Mouse (Mus musculus) heart, adult 18-20 months (tissue): ENCODE results near the gene Slc25a4. TPM values are rescaled to one million over a fixed set of nuclear protein-coding genes. Genes with fewer than 3 reads are reported as not detected.

Source experiments
- DNase-seq, 2 experiments: peaks; one replicate each; pipeline ENCODE4 v3.0.0; 2021 to 2022; ENCODE audit warnings: mixed read lengths in 1 of 2
- microRNA-seq, 2 experiments: library from miRNA; unstranded; fragments of <30 nt; microRNA quantifications; one replicate each; pipeline ENCODE4 v1.2.0; 2022
- total RNA-seq, 2 experiments: library from RNA; stranded (reverse); gene quantifications; 2 replicates each; pipeline ENCODE4 v1.2.3; 2021

The Slc25a4 gene
- total RNA-seq, 2 experiments from 2014 or later: 4,817 to 5,383 TPM

DNA sequence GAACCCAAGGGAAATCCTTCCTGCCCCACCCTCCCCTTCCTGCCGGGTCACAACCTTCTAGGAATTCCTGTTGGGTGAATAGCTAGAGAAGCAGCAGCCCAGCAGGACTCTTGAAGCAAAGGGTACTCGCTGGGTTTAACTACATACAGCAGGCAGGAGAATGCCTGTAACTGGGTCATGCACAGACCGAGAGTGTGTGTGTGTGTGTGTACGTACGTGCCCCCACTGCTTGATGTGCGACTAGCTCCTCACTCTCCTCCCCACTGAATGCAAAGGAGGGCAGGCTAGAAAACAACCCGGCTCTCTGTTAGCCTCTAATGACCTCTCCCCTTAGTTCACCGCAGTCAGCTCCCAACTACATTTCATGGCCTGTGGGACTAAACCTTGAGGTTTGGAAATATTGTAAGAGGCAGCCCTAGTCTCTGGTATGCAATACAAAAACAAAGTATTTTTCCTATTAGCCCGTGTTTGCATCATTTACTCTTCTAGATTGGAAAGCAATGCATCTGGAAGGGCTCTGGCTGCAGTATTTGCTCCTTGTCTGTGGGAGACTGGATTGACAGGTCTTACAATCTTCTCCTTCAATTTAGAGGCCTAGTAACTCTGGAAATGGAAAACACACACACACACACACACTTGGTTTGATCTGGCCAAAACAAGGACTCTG lies 6.0 kb downstream of the Slc25a4 start:
- no peak for DNase-seq

DNA sequence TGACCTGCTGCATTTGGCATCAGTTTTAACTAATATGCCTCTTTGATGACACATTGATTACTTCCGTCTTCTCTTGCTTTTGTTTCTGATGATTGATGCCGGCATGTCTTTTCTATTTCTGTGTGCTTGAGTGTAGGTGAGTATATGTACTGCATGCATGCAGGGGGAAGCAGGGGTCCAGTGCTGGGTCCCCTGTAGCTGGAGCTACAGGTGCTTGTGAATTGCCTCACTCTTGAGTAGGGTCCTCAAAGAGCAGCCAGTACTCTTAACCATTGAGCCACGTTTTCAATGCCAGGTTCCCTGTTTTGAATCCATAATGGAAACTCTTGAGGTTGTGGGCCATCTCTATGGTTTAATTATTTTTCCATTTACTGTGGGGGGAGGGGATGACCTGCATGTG lies 6.8 kb downstream of the Slc25a4 start:
- DNase-seq: no peak

DNA sequence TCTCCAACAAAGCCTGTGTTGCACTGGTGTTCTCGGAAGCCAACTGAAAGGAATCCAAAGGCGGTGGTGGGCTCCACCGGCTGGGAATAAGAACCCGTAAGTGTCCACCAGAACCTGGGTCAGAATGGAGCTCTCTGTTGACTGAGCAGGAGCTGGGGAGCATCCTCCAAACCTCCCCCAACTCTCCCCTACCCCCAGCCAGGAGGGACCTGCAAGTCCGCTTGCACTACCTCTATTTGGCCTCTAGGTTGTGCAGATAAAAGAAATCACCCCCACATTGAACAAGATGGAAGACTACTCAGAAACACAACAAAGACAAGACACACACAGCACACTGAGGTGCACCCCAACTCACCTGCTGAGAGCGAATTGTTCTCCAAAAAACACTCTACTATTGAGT lies 8.7 kb downstream of the Slc25a4 start:
- peak in 1 of 2 experiments; percentile 11 for DNase-seq

DNA sequence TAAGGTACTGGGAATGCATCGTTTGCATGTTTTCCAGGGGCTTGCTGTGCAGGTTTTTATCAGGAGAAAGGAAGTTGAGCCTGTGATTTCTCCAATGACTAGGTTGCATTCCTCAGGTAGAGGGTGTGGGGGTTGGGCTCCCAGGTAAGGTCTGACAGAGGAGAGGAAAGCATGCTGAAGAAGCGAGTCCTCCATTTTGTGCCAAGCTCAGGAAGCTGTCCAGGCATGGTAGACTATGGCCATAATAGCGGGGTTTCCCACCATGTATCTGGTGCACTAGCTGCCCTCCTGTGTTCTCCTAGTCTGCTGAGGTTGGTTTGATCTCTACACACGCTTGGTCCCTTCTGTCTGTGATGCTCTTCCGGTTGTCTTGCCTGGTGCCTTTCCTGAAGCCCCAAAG lies 13.4 kb downstream of the Slc25a4 start:
- DNase-seq: no peak

DNA sequence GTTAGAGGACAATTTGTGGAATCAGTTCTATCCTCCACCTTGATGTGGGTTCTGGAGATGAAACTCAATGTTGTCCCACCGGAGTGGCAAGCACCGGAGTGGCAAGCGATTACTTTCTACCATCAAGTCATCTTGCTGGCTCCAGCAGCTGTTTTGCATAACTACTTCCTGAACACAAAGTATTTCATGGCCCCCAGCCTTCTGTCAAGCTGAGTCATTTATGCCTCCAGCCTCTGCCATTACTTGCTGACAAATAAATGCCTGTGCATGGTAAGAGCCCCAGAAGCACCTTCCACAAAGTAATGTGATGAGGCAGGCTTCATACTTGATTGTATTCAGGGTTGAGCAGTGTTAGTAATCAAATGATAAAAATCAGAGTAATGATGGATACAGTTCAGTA lies 14.2 kb downstream of the Slc25a4 start:
- no peak for DNase-seq

DNA sequence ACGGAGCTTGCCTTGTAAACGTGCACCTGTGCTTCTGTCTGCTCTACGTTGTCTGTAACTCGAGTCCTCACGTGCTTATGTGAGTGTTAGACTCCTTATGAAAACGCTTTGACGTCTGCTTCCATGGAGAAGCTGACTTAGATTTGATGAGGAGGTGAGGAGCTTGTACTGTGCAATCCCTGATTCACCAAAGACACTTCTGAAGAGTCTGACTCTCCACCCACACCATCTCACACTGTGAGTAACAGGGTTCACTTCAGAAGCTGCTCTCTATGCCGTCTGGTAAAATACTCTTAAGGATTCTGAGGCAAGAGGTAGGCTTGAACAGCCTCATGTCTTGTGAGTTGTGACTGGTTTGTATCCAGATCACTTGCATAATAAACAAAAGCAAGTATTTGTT lies 18.0 kb downstream of the Slc25a4 start:
- DNase-seq: no peak

DNA sequence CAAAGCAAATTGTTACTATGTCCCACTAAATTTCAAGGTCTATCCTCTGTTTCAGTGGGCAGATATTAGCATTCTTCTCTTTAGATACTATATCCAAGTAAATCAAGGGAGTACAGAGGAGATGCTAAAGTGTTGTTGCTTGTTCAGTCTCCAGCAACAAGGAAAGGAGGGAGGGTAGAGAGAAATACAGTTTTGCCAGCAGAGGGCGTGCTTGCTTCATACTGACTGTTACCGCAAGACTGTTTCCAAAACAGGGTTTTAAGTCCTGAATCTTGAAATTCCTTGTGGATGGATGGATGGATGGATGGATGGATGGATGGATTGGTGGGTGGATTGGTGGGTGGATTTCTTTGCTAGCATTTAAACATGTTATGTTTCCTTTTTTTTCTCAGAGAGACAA lies 25.7 kb downstream of the Slc25a4 start:
- DNase-seq: peak; percentile 31 to 79

DNA sequence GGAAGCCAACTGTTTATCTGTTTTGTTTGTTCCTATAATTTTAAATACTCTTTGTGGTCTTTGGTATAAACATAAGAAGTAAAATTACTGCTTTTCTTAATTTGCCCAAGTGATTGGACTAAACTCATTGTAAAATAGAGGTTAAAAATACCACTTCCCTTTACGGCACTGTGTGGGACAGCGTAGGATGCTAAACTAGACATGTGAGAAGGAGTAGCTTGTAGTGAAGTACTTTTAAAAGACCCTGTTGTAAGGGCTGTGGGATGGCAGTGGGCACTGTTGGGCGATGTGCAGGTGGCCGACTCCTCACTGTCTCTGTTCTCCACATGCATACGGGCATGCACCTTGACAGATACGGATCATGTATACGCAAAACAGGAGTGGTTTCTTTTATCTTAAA lies 30.9 kb downstream of the Slc25a4 start:
- no peak for DNase-seq

DNA sequence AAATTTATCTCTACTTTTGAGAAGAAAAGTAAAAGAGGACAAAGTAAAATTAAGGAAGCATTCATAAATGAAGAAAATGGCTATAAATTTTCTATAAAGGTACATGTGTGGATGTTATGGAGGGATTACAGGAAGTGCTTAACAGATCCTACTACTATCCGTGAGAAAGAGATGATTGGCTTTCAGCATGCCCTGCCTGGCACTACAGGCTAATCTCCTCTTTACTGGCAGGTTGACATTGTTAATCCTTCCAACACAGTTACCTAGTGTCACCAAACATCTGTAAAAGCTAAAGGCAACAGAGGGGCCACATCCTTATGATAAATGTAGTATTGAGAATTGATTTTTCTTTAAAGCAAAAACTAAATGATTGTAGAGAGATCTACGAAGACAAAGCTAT lies 37.4 kb downstream of the Slc25a4 start:
- DNase-seq: no peak

DNA sequence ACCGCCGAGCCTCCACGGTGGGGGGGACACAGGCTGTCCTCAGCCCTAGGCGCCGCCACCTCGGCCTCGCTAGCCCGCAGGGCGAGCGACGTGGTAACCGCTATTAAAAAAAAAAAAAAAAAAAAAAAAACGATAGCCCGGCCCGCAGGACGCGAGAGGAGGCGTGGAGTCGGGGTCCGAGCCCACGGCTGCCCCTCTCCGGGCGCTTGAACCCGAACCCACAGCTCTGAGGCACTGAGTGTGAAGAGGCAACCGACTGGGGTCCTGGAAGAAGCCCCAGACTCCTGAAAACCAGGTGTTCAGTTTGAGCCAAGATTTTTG lies 47.3 kb downstream of the Slc25a4 start:
- DNase-seq: no peak

DNA sequence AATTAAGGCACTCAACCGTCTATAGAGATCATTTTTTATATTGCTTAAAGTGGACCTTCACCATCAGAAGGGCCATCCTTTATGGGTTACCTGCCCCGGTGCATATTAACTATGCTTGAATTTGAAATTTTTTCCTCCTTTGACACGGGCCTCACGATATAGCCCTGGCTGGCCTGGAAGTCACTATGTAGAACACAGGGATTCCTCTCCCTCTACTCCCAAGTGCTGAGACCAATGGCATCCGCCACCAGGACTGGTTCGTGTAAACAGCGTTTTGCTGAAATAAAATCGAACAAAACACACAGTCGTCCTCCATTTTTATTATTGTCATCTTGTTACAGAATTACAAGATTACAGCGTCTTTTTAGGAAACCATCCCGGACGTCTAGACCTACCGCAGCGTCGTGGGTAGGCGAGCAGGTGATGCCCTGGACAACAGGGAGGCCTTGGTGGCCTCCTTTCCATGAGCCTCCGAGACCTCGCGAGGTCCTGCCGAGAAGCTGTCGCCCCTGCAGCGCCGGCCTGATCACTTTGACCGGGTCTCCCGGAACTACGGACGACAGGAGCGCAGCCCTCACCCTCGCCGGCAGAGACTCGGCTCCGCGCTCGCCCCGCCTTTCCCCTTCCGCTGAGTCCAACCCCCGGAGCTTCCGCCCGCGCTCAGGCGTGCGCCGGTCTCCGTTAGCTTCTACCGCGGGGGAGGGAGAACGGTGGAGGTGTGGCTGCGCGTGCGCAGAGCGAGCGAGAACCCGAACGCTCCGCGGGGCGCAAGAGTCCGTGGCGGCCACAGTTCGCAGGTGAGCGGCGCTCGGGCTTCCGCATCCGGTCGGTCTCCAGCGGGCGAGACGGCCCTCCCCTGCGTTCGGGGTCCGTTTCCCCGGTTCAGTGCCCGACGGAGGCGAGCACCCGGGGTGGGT lies 47.9 kb downstream of the Slc25a4 start:
- peak; percentile 97 to 98 for DNase-seq

Small RNA genes lying within 50 kb of the gene (microRNA-seq; reads per million reads assigned to microRNA genes)
- 0 reads per million in 2 experiments for gene Gm23812

Other genes with a start within 250 kb of the Slc25a4 start
- gene 1700029J07Rik, start 236.0 kb downstream of the Slc25a4 start, total RNA-seq: 1 to 10 TPM in 1 of 2 experiments, under 1 TPM in 1; 0.37 to 1.3 TPM
- 10 to 100 TPM; 31.2 to 33.1 TPM for gene Ufsp2, start 235.8 kb downstream of the Slc25a4 start, total RNA-seq
- 1 to 10 TPM in 1 of 2 experiments, under 1 TPM in 1; 0.77 to 1.0 TPM for gene Lrp2bp, start 212.0 kb downstream of the Slc25a4 start, total RNA-seq
- 1 to 10 TPM; 4.9 to 7.2 TPM for gene Ankrd37, start 205.6 kb downstream of the Slc25a4 start, total RNA-seq
- gene Cfap97, start 59.5 kb downstream of the Slc25a4 start, total RNA-seq: 10 to 100 TPM; 11.3 to 13.4 TPM
- gene Snx25, start 59.1 kb downstream of the Slc25a4 start, total RNA-seq: 1 to 10 TPM; 8.1 to 8.3 TPM
- gene Helt, start 83.4 kb upstream of the Slc25a4 start, total RNA-seq: 1 to 10 TPM; 1.5 to 3.4 TPM